Mouse (Mus musculus): Measurements from ENCODE around the gene Rufy4.
A peak's percentile ranks its signal among the peaks of the same experiment; 100 is the strongest.

Rufy4 gene

GRCm38 (mm10) chr1:74124991-74125552 is at the start of gene Rufy4:
TSS of gene Rufy4 (plus strand) at chr1:74125541.
- DNase-seq, result peak; percentile 87

GRCm38 (mm10) chr1:74076230-74076629 is 49.1 kb upstream of the Rufy4 start:
- DNase-seq, result no peak

DNA sequence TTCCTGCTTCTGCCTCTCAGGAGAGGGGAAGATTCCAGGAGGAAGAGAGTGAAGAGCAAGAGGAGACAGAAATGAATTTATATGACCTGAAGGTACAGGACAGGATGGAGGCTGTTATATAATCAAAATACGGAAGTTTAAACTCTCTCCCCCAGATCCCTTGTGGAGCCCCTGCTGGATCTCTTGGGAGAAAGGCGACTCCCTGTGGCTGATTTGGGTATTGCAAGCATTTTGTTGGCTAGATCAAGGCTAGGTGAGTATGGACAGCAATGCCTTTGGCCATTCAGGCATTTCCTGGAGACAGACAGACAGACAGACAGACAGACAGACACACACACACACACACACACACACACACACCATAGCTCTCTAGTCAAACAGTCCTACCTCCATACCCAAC is 48.0 kb upstream of the Rufy4 start:
- peak; percentile 79 for DNase-seq

GRCm38 (mm10) chr1:74081573-74081989 is 43.8 kb upstream of the Rufy4 start:
- no peak for DNase-seq

DNA sequence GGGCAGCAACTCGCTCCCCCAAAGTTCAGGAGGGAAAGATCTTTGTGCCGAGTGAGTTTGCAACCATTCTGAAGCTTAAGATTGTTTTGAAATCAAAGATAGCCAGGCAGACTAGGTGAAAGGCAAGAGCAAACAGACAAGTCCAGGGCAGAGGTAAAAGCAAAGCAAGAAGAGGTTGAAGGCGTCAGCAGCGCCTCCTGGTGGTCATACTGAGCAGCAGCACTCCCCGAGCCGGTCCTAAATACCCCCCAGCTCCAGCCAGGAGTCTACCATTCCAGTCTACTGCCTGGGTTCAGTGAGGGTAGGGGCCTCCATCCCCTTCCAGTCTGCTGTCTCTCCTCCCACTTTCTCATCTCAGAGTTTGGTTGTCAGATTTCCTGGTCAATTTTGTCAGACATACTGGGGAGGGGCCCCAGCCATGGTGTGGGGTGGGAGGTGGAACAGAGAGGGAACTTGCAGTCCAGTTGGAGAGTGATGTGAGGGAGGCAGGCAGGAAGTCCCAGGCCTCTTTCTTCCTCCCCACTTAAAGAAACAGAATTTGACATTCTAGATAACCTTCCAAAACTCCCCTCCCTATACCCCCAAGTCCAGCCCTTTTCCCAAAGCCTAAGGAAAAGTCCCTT is 42.4 kb upstream of the Rufy4 start:
- DNase-seq, result peak; percentile 75

GRCm38 (mm10) chr1:74084065-74084705 is 41.2 kb upstream of the Rufy4 start:
- no peak for DNase-seq

- no peak for DNase-seq
Observed at GRCm38 (mm10) chr1:74084752-74085151, 40.6 kb upstream of the Rufy4 start.

DNA sequence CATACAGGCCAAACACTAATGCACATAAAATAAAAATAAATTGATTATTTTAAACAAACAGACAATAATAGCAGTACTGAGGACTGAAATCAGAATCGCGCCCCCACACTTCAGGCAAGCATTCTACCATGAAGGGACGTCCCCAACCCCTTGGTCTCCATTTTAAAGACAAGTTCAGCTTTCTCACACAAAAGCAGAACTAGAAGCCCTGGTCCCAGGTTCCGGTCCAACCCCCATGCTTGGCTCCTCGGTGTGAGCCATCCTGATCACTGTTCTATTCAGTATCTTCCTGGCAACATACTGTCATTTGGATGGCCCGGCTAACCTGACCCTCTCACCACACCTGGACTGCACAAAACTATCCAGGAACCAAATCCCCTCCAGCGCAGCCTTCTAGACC is 39.8 kb upstream of the Rufy4 start:
- DNase-seq, result no peak

- no peak for DNase-seq
Observed at GRCm38 (mm10) chr1:74088569-74088968, 36.8 kb upstream of the Rufy4 start.

DNA sequence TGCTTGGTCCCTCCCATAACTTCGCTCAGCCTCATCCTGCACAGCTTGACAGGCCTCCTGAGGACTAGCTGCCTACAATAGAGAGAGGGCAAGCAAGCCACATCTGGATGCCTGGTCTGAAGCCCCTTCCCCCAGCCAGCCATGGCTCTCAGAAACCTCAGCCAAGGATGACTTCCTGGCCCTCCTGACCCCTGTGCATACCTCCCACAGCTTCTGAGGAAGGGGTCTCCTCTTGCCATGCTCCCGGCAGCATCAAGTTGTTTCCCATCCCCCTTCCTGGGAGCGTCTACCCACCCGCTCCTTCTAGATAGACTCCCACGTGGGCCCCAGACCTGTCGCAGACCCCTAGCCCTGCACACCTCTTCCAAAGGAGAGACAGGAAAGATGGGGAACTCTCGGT is 35.0 kb upstream of the Rufy4 start:
- peak; percentile 47 for DNase-seq

- peak; percentile 63 for DNase-seq
Observed at GRCm38 (mm10) chr1:74091138-74091537, 34.2 kb upstream of the Rufy4 start.

- DNase-seq, result peak; percentile 85
Observed at GRCm38 (mm10) chr1:74091611-74092224, 33.6 kb upstream of the Rufy4 start.

- no peak for DNase-seq
Observed at GRCm38 (mm10) chr1:74092242-74092641, 33.1 kb upstream of the Rufy4 start.

- no peak for DNase-seq
Observed at GRCm38 (mm10) chr1:74093447-74093846, 31.9 kb upstream of the Rufy4 start.

GRCm38 (mm10) chr1:74094497-74095270 is 30.7 kb upstream of the Rufy4 start:
- peak; percentile 63 for DNase-seq

- DNase-seq, result no peak
Observed at GRCm38 (mm10) chr1:74095296-74095695, 30.0 kb upstream of the Rufy4 start.

GRCm38 (mm10) chr1:74095728-74096127 is 29.6 kb upstream of the Rufy4 start:
- DNase-seq, result no peak

GRCm38 (mm10) chr1:74098004-74099000 is 27.0 kb upstream of the Rufy4 start:
- DNase-seq, result peak; percentile 84

- peak; percentile 62 for DNase-seq
Observed at GRCm38 (mm10) chr1:74099001-74099435, 26.3 kb upstream of the Rufy4 start.

- DNase-seq, result peak; percentile 72
Observed at GRCm38 (mm10) chr1:74103654-74104353, 21.5 kb upstream of the Rufy4 start.

DNA sequence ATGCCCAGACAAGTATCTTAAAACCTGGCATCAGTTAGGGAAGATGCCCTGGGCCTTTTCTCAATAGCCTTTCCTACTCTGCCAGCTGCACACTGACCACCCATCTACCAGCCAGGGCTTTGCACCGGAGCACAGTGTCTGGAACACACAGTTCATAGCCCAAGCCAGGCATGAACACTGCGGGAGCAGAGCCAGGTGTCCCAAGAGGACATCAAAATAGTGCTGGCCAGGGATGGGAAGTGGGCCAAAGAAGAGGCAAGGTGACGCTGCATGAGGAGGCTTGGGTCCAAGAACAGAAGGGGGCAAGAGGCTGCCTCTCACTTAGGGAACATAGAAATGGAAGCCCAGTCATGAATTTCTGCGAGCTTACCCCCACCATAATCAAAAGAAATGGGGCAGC is 19.7 kb upstream of the Rufy4 start:
- DNase-seq, result no peak

All from embryo, embryonic 11 days (tissue).